Mouse (Mus musculus) intestine, embryonic 16.5 days (tissue): ENCODE results near the gene Eid2. TPM values are rescaled to one million over a fixed set of nuclear protein-coding genes. Genes with fewer than 3 reads are reported as not detected.

Experiments used
- ATAC-seq: fragments of 200-750 bp; cut with Nextera tagmentation; 2 replicates; pipeline ENCODE4 v1.8.0; 2017; ENCODE audit warnings: moderate TSS enrichment, moderate library complexity
- H3K27ac ChIP-seq: fragments of 300-500 bp; sonication (generic); 2 replicates; pipeline ENCODE4 v1.5.1; 2014; ENCODE audit warnings: mild to moderate bottlenecking, low read length
- H3K27me3 ChIP-seq: fragments of 300-500 bp; sonication (generic); replicated peaks from 2 replicates; pipeline ENCODE4 v1.6.1; 2014; ENCODE audit warnings: low read length, control low read depth, mixed read lengths; ENCODE audit not compliant: control insufficient read depth, insufficient read depth
- H3K36me3 ChIP-seq: fragments of 300-500 bp; sonication (generic); 2 replicates; pipeline ENCODE4 v1.6.1; 2014; ENCODE audit warnings: low read length, control low read depth; ENCODE audit not compliant: control insufficient read depth, insufficient read depth
- H3K4me1 ChIP-seq: fragments of 300-500 bp; sonication (generic); 2 replicates; pipeline ENCODE4 v1.6.1; 2014; ENCODE audit warnings: low read length, control low read depth, mixed read lengths; ENCODE audit not compliant: control insufficient read depth, insufficient read depth
- H3K4me2 ChIP-seq: fragments of 300-500 bp; sonication (generic); 2 replicates; pipeline ENCODE4 v1.6.1; 2014; ENCODE audit warnings: low read depth, low read length, control low read depth
- H3K4me3 ChIP-seq: fragments of 300-500 bp; sonication (generic); 2 replicates; pipeline ENCODE4 v1.5.1; 2014; ENCODE audit warnings: mild to moderate bottlenecking, low read length
- H3K9ac ChIP-seq: fragments of 300-500 bp; sonication (generic); 2 replicates; pipeline ENCODE4 v1.6.1; 2014; ENCODE audit warnings: low read depth, low read length
- H3K9me3 ChIP-seq: fragments of 300-500 bp; sonication (generic); 2 replicates; pipeline ENCODE4 v1.6.1; 2016; ENCODE audit warnings: low read length, control low read depth; ENCODE audit not compliant: control insufficient read depth
- WGBS: fragments of 180-500 bp; shearing (Covaris S2); extraction: QIAGEN DNeasy Blood & Tissue Kit; methylation state at CpG from one replicate; pipeline ENCODE4 v1.1.7; 2014; 5-methylcytosine and 5-hydroxymethylcytosine counted together
- polyA plus RNA-seq: library from polyadenylated mRNA; unstranded; fragments of >200 nt; fragmentation: Nextera tagmentation; extraction: Ambion mirVana; gene quantifications from 2 replicates; pipeline ENCODE4 v1.2.1, GENCODE M21; 2015

The Eid2 gene
- polyA plus RNA-seq, 1 experiment from 2014 or later: 0.77 TPM

GRCm38 (mm10) chr7:28262861-28263260 is 4.8 kb upstream of the Eid2 start:
- Histone ChIP-seq H3K9ac (no peak overlapping the region), H3K4me1 (no peaks in the 10 kb centered on the region), H3K27me3 (no peaks in the 10 kb centered on the region), H3K9me3 (no peaks in the 10 kb centered on the region), H3K27ac (no peak overlapping the region), H3K4me2 (no peak overlapping the region), H3K36me3 (no peaks in the 10 kb centered on the region), H3K4me3 (no peak overlapping the region)
- ATAC-seq: no peak
- 41% methylated on average over 5 of the region's 5 CpGs for WGBS

- WGBS: 6% methylated on average over 15 of the region's 15 CpGs
- H3K27ac ChIP-seq: no peak overlapping the region
- no peak overlapping the region for H3K9ac ChIP-seq
- no peak overlapping the region for H3K4me3 ChIP-seq
- H3K4me1 ChIP-seq: peaks cover 2% of the 10 kb centered on the region
- no peaks in the 10 kb centered on the region for H3K9me3 ChIP-seq
- H3K36me3 ChIP-seq: no peaks in the 10 kb centered on the region
- ATAC-seq: peak; percentile 45; the same call in 1 of the 2 replicates
- no peaks in the 10 kb centered on the region for H3K27me3 ChIP-seq
- H3K4me2 ChIP-seq: no peak overlapping the region
Observed at GRCm38 (mm10) chr7:28263786-28264185, 3.9 kb upstream of the Eid2 start.

GRCm38 (mm10) chr7:28265391-28265790 is 2.3 kb upstream of the Eid2 start:
- 89% methylated on average over 13 of the region's 13 CpGs for WGBS
- H3K27me3 ChIP-seq: no peaks in the 10 kb centered on the region
- no peak for ATAC-seq
- H3K4me1 ChIP-seq: peaks cover 3% of the 10 kb centered on the region
- no peak overlapping the region for H3K4me3 ChIP-seq
- H3K4me2 ChIP-seq: no peak overlapping the region
- no peak overlapping the region for H3K27ac ChIP-seq
- H3K9ac ChIP-seq: no peak overlapping the region
- H3K36me3 ChIP-seq: 0 out of 2 replicates have a peak, but pooled peaks cover under 1% of the 10 kb centered on the region
- H3K9me3 ChIP-seq: no peaks in the 10 kb centered on the region

- Histone ChIP-seq H3K27ac (peak overlapping the region; percentile 82), H3K9me3 (no peaks in the 10 kb centered on the region), H3K4me3 (peak overlapping the region; percentile 92), H3K27me3 (no peaks in the 10 kb centered on the region), H3K4me1 (peaks cover 3% of the 10 kb centered on the region), H3K9ac (peak overlapping the region; percentile 97), H3K36me3 (0 out of 2 replicates have a peak, but pooled peaks cover 3% of the 10 kb centered on the region), H3K4me2 (peak overlapping the region; percentile 91)
- WGBS: under 1% methylated on average over 58 of the region's 62 CpGs
- ATAC-seq: peak; percentile 84
Observed at GRCm38 (mm10) chr7:28268042-28268531, 406 bp downstream of the Eid2 start.

GRCm38 (mm10) chr7:28268576-28268975 is 895 bp downstream of the Eid2 start:
- ATAC-seq: no peak; the same call in 1 of the 2 replicates
- peak overlapping the region; percentile 82 for H3K27ac ChIP-seq
- H3K9me3 ChIP-seq: no peaks in the 10 kb centered on the region
- peaks cover 3% of the 10 kb centered on the region for H3K4me1 ChIP-seq
- 0 out of 2 replicates have a peak, but pooled peaks cover 3% of the 10 kb centered on the region for H3K36me3 ChIP-seq
- peak overlapping the region; percentile 91 for H3K4me2 ChIP-seq
- peak overlapping the region; percentile 92 for H3K4me3 ChIP-seq
- H3K27me3 ChIP-seq: no peaks in the 10 kb centered on the region
- 28% methylated on average over 16 of the region's 16 CpGs for WGBS
- H3K9ac ChIP-seq: peak overlapping the region; percentile 97

GRCm38 (mm10) chr7:28269355-28269754 is 1.7 kb downstream of the Eid2 start:
- Histone ChIP-seq H3K9me3 (no peaks in the 10 kb centered on the region), H3K4me3 (no peak overlapping the region), H3K4me2 (no peak overlapping the region), H3K36me3 (0 out of 2 replicates have a peak, but pooled peaks cover 3% of the 10 kb centered on the region), H3K27me3 (no peaks in the 10 kb centered on the region), H3K27ac (no peak overlapping the region), H3K9ac (no peak overlapping the region), H3K4me1 (peaks cover 3% of the 10 kb centered on the region)
- 94% methylated on average over 12 of the region's 12 CpGs for WGBS
- no peak for ATAC-seq

GRCm38 (mm10) chr7:28271761-28272160 is 4.1 kb downstream of the Eid2 start:
- no peak overlapping the region for H3K4me3 ChIP-seq
- H3K9ac ChIP-seq: no peak overlapping the region
- no peak overlapping the region for H3K4me2 ChIP-seq
- no peak for ATAC-seq
- no peaks in the 10 kb centered on the region for H3K9me3 ChIP-seq
- WGBS: 71% methylated on average over 3 of the region's 3 CpGs
- H3K4me1 ChIP-seq: peaks cover 3% of the 10 kb centered on the region
- no peaks in the 10 kb centered on the region for H3K27me3 ChIP-seq
- no peak overlapping the region for H3K27ac ChIP-seq
- H3K36me3 ChIP-seq: 0 out of 2 replicates have a peak, but pooled peaks cover 3% of the 10 kb centered on the region

GRCm38 (mm10) chr7:28277237-28277614 is 9.5 kb downstream of the Eid2 start:
- H3K27ac ChIP-seq: no peak overlapping the region
- WGBS: 57% methylated on average over 8 of the region's 8 CpGs
- peaks cover 4% of the 10 kb centered on the region; the same call in 1 of the 2 replicates for H3K4me1 ChIP-seq
- H3K36me3 ChIP-seq: no peaks in the 10 kb centered on the region
- no peak overlapping the region for H3K4me2 ChIP-seq
- no peak overlapping the region for H3K9ac ChIP-seq
- H3K4me3 ChIP-seq: no peak overlapping the region; the same call in 1 of the 2 replicates
- ATAC-seq: peak; percentile 15; the same call in 1 of the 2 replicates
- no peaks in the 10 kb centered on the region for H3K9me3 ChIP-seq
- H3K27me3 ChIP-seq: no peaks in the 10 kb centered on the region

- Histone ChIP-seq H3K4me2 (peak within 1 kb of the TSS; percentile 79), H3K4me3 (peak within 1 kb of the TSS; percentile 79), H3K27ac (peak within 1 kb of the TSS; percentile 70), H3K9ac (peak within 1 kb of the TSS; percentile 93), H3K36me3 (no peaks in the 10 kb centered on the region), H3K27me3 (no peaks in the 10 kb centered on the region), H3K9me3 (no peaks in the 10 kb centered on the region), H3K4me1 (peaks cover 4% of the 10 kb centered on the region; the same call in 1 of the 2 replicates)
- WGBS: 3% methylated on average over 68 of the region's 68 CpGs
- peak; percentile 87 for ATAC-seq
Observed at GRCm38 (mm10) chr7:28277615-28278278, 10.1 kb downstream of the Eid2 start, which contains the start of gene Eid2b. Eid2b (plus strand) TSS chr7:28277739.
